Mouse (Mus musculus): ENCODE data around the gene Hecw2. TPM values are rescaled to one million over a fixed set of nuclear protein-coding genes. Genes with fewer than 3 reads are reported as not detected.

Gene Hecw2
- total RNA-seq, 2 experiments from 2014 or later, result 22.2 to 26.5 TPM

- no peak overlapping the region for H3K27ac ChIP-seq
- no peak for TF ChIP-seq CTCF (conservative IDR thresholded peaks at IDR 0.05)
- DNase-seq (ENCODE audit: low spot score in 2 of 2), result no peak
- H3K4me3 ChIP-seq, result no peak overlapping the region
Measured at GRCm38 (mm10) chr1:53942468-53942867, 252.5 kb downstream of the Hecw2 start.

DNA sequence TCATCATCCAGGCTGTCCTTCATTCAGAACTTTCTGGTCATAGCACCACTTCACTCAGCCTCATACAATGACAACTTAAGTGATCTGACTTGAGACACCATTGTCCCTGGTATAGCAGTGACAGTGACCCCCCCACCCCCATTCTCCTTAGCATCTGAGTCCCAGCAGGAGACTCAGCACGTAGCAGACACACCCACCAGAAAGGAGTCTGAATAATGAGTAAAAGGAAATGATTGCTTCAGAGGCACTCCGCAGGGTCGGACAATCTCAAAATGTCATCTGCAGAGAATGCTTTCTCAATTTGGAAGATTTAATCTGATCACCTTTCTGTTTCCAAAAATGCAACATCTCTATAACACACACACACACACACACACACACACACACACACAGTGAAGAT is 253.4 kb downstream of the Hecw2 start:
- no peak for DNase-seq (ENCODE audit: low spot score in 2 of 2)
- Histone ChIP-seq H3K27ac (no peak overlapping the region), H3K4me3 (no peak overlapping the region)
- TF ChIP-seq CTCF (conservative IDR thresholded peaks at IDR 0.05), result no peak

GRCm38 (mm10) chr1:53940268-53941017 is 254.5 kb downstream of the Hecw2 start:
- no peak overlapping the region for H3K27ac ChIP-seq

DNA sequence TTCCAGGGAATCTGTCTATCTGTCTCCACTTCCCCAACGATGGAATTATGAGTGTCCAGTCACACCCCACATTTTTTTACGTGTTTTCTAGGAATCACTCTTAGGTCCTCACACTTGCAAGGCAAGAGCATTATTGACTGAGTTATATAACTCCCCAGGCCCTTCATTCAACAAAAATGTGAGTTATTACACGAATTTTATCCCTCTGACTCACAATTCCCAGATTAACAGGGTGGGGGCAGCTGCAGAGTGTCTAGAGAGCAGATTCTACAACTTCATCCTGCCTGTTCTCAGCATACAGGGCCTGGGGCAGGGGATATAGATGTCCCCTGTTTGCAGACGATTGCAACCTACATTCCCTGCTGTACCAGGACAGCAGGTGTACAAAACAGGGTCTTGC is 255.7 kb downstream of the Hecw2 start:
- TF ChIP-seq CTCF (conservative IDR thresholded peaks at IDR 0.05), result no peak
- no peak overlapping the region for H3K27ac ChIP-seq
- no peak for DNase-seq (ENCODE audit: low spot score in 2 of 2)
- no peak overlapping the region for H3K4me3 ChIP-seq

More at GRCm38 (mm10) chr1:53940268-53941017, 254.5 kb downstream of the Hecw2 start:
- no peak for DNase-seq (ENCODE audit: low spot score in 2 of 2)
- no peak for TF ChIP-seq CTCF (conservative IDR thresholded peaks at IDR 0.05)
- no peak overlapping the region for H3K4me3 ChIP-seq

GRCm38 (mm10) chr1:53933308-53933707 is 261.7 kb downstream of the Hecw2 start:
- TF ChIP-seq CTCF (conservative IDR thresholded peaks at IDR 0.05), result no peak
- DNase-seq (ENCODE audit: low spot score in 2 of 2), result no peak
- no peak overlapping the region for H3K4me3 ChIP-seq
- H3K27ac ChIP-seq, result no peak overlapping the region

- no peak for DNase-seq (ENCODE audit: low spot score in 2 of 2)
- no peak for TF ChIP-seq CTCF (conservative IDR thresholded peaks at IDR 0.05)
- H3K27ac ChIP-seq, result no peak overlapping the region
- H3K4me3 ChIP-seq, result no peak overlapping the region
Measured at GRCm38 (mm10) chr1:53931314-53931713, 263.7 kb downstream of the Hecw2 start.

GRCm38 (mm10) chr1:53927605-53928004 is 267.4 kb downstream of the Hecw2 start:
- Histone ChIP-seq H3K27ac (no peak overlapping the region), H3K4me3 (no peak overlapping the region)
- DNase-seq (ENCODE audit: low spot score in 2 of 2), result peak in 1 of 2 experiments; percentile 28
- TF ChIP-seq CTCF (conservative IDR thresholded peaks at IDR 0.05), result peak; percentile 83

GRCm38 (mm10) chr1:53925149-53925901 is 269.6 kb downstream of the Hecw2 start:
- no peak for DNase-seq (ENCODE audit: low spot score in 2 of 2)
- no peak for TF ChIP-seq CTCF (conservative IDR thresholded peaks at IDR 0.05)
- H3K27ac ChIP-seq, result no peak overlapping the region
- no peak overlapping the region for H3K4me3 ChIP-seq

DNA sequence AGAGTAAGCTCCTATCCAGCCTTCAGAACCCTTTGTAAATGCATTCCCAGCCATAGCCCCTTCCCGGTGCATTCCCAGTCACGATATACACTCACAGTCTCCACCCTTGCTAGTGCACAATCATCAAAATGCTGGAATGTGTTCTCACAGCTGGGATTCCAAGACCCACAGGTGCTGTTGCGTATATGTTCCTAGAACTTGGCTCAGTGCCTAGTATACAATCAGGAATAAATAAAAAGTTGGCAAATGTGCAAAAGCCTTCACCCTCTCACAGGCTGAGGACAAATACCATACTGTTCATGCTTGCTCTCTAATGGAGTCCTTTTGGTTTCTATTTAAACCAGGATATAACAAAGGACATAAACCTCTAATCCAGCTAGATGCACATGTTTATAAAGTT is 283.1 kb downstream of the Hecw2 start:
- no peak for DNase-seq (ENCODE audit: low spot score in 2 of 2)
- no peak overlapping the region for H3K4me3 ChIP-seq
- no peak for TF ChIP-seq CTCF (conservative IDR thresholded peaks at IDR 0.05)
- H3K27ac ChIP-seq, result no peak overlapping the region

GRCm38 (mm10) chr1:53910251-53910650 is 284.7 kb downstream of the Hecw2 start:
- no peak overlapping the region for H3K4me3 ChIP-seq
- TF ChIP-seq CTCF (conservative IDR thresholded peaks at IDR 0.05), result no peak
- H3K27ac ChIP-seq, result no peak overlapping the region
- no peak for DNase-seq (ENCODE audit: low spot score in 2 of 2)

- H3K4me3 ChIP-seq, result no peak overlapping the region
- no peak overlapping the region for H3K27ac ChIP-seq
- peak; percentile 46 to 47 for DNase-seq (ENCODE audit: low spot score in 2 of 2)
- peak; percentile 92 for TF ChIP-seq CTCF (conservative IDR thresholded peaks at IDR 0.05)
Measured at GRCm38 (mm10) chr1:53909118-53909517, 285.9 kb downstream of the Hecw2 start.

- TF ChIP-seq CTCF (conservative IDR thresholded peaks at IDR 0.05), result no peak
- Histone ChIP-seq H3K4me3 (no peak overlapping the region), H3K27ac (no peak overlapping the region)
- no peak for DNase-seq (ENCODE audit: low spot score in 2 of 2)
Measured at GRCm38 (mm10) chr1:53906175-53906574, 288.8 kb downstream of the Hecw2 start.

GRCm38 (mm10) chr1:53900416-53900815 is 294.6 kb downstream of the Hecw2 start:
- Histone ChIP-seq H3K4me3 (no peak overlapping the region), H3K27ac (no peak overlapping the region)
- no peak for DNase-seq (ENCODE audit: low spot score in 2 of 2)
- no peak for TF ChIP-seq CTCF (conservative IDR thresholded peaks at IDR 0.05)

DNA sequence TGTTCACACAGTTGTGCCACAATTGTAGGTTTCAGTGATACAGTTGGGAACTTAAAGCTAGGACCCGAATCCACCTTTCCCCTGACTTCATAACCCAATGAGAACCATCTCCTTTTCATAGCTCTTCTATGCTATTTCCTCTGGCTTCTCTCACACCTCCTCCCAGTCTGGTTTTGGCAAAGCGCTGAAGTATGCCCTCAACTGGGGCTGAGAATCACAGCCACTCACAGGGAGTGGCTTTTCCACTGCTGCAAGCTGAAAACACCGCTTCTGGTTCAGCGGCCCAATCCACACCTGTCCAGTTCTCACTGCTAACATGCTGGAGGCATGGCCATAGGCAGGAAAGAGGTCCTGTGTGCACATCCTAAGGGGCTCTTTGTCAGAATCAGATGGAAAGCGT is 300.7 kb downstream of the Hecw2 start:
- TF ChIP-seq CTCF (conservative IDR thresholded peaks at IDR 0.05), result no peak
- H3K4me3 ChIP-seq, result no peak overlapping the region
- no peak for DNase-seq (ENCODE audit: low spot score in 2 of 2)
- no peak overlapping the region for H3K27ac ChIP-seq
